Mouse (Mus musculus): ENCODE measurements around the gene Prpf40b. TPM values are rescaled to one million over a fixed set of nuclear protein-coding genes. Genes with fewer than 3 reads are reported as not detected.

Prpf40b gene
- total and polyA plus RNA-seq, 2 experiments from 2014 or later = 89.7 to 116 TPM

- H3K27me3 ChIP-seq (ENCODE audit: insufficient read depth, low read length) = no peaks in the 10 kb centered on the region
- no peaks in the 10 kb centered on the region for H3K9me3 ChIP-seq (ENCODE audit: low read length)
- H3K4me3 ChIP-seq (ENCODE audit: low read depth, low read length) = no peak overlapping the region
- H3K36me3 ChIP-seq (ENCODE audit: insufficient read depth) = peaks cover 87% of the 10 kb centered on the region
- 70% methylated on average over 3 of the region's 3 CpGs for WGBS
- no peak for DNase-seq
- TF ChIP-seq CTCF (IDR thresholded peaks at IDR 0.05; ENCODE audit: low read depth) = no peak
- no peak for ATAC-seq
- no peak overlapping the region for H3K9ac ChIP-seq
- no peak overlapping the region for H3K4me2 ChIP-seq (ENCODE audit: low read depth)
- no peak overlapping the region for H3K27ac ChIP-seq (ENCODE audit: low read depth, low read length)
- no peaks in the 10 kb centered on the region for H3K4me1 ChIP-seq (ENCODE audit: insufficient read depth)
Observed at GRCm38 (mm10) chr15:99319411-99319871, 24.6 kb downstream of the Prpf40b start.

- H3K9ac ChIP-seq = no peak overlapping the region
- ATAC-seq = no peak
- no peak overlapping the region for H3K4me3 ChIP-seq (ENCODE audit: low read depth, low read length)
- H3K9me3 ChIP-seq (ENCODE audit: low read length) = no peaks in the 10 kb centered on the region
- 77% methylated on average over 10 of the region's 10 CpGs for WGBS
- H3K4me2 ChIP-seq (ENCODE audit: low read depth) = no peak overlapping the region
- peaks cover 83% of the 10 kb centered on the region for H3K36me3 ChIP-seq (ENCODE audit: insufficient read depth)
- H3K4me1 ChIP-seq (ENCODE audit: insufficient read depth) = no peaks in the 10 kb centered on the region
- no peak overlapping the region for H3K27ac ChIP-seq (ENCODE audit: low read depth, low read length)
- DNase-seq = no peak
- no peaks in the 10 kb centered on the region for H3K27me3 ChIP-seq (ENCODE audit: insufficient read depth, low read length)
- TF ChIP-seq CTCF (IDR thresholded peaks at IDR 0.05; ENCODE audit: low read depth) = no peak
Observed at GRCm38 (mm10) chr15:99320168-99320674, 25.3 kb downstream of the Prpf40b start.

GRCm38 (mm10) chr15:99320978-99321377, 26.1 kb downstream of the Prpf40b start:
- Histone ChIP-seq H3K9ac (no peak overlapping the region), H3K9me3 (ENCODE audit: low read length) (no peaks in the 10 kb centered on the region), H3K36me3 (ENCODE audit: insufficient read depth) (peaks cover 75% of the 10 kb centered on the region), H3K4me3 (ENCODE audit: low read depth, low read length) (no peak overlapping the region), H3K27me3 (ENCODE audit: insufficient read depth, low read length) (no peaks in the 10 kb centered on the region), H3K4me1 (ENCODE audit: insufficient read depth) (no peaks in the 10 kb centered on the region), H3K27ac (ENCODE audit: low read depth, low read length) (no peak overlapping the region), H3K4me2 (ENCODE audit: low read depth) (no peak overlapping the region)
- no peak for DNase-seq
- ATAC-seq = no peak
- 86% methylated on average over 9 of the region's 9 CpGs for WGBS
- no peak for TF ChIP-seq CTCF (IDR thresholded peaks at IDR 0.05; ENCODE audit: low read depth)

- peaks cover 60% of the 10 kb centered on the region for H3K36me3 ChIP-seq (ENCODE audit: insufficient read depth)
- H3K9me3 ChIP-seq (ENCODE audit: low read length) = no peaks in the 10 kb centered on the region
- no peak overlapping the region for H3K4me2 ChIP-seq (ENCODE audit: low read depth)
- H3K9ac ChIP-seq = no peak overlapping the region
- ATAC-seq (no peak), DNase-seq (no peak)
- H3K27me3 ChIP-seq (ENCODE audit: insufficient read depth, low read length) = no peaks in the 10 kb centered on the region
- H3K27ac ChIP-seq (ENCODE audit: low read depth, low read length) = no peak overlapping the region
- WGBS = 84% methylated on average over 9 of the region's 9 CpGs
- TF ChIP-seq CTCF (IDR thresholded peaks at IDR 0.05; ENCODE audit: low read depth) = no peak
- H3K4me1 ChIP-seq (ENCODE audit: insufficient read depth) = no peaks in the 10 kb centered on the region
- H3K4me3 ChIP-seq (ENCODE audit: low read depth, low read length) = no peak overlapping the region
Observed at GRCm38 (mm10) chr15:99324151-99324550, 29.3 kb downstream of the Prpf40b start.

GRCm38 (mm10) chr15:99325598-99325997, 30.7 kb downstream of the Prpf40b start:
- H3K4me1 ChIP-seq (ENCODE audit: insufficient read depth) = no peaks in the 10 kb centered on the region
- WGBS = 94% methylated on average over 6 of the region's 6 CpGs
- H3K36me3 ChIP-seq (ENCODE audit: insufficient read depth) = peaks cover 46% of the 10 kb centered on the region

GRCm38 (mm10) chr15:99326407-99326806, 31.5 kb downstream of the Prpf40b start:
- 73% methylated on average over 2 of the region's 2 CpGs for WGBS
- no peak for TF ChIP-seq CTCF (IDR thresholded peaks at IDR 0.05; ENCODE audit: low read depth)
- DNase-seq = no peak

More at GRCm38 (mm10) chr15:99325598-99325997, 30.7 kb downstream of the Prpf40b start:
- ATAC-seq (no peak), DNase-seq (no peak)
- TF ChIP-seq CTCF (IDR thresholded peaks at IDR 0.05; ENCODE audit: low read depth) = no peak
- no peaks in the 10 kb centered on the region for H3K27me3 ChIP-seq (ENCODE audit: insufficient read depth, low read length)
- no peaks in the 10 kb centered on the region for H3K9me3 ChIP-seq (ENCODE audit: low read length)
- no peak overlapping the region for H3K4me2 ChIP-seq (ENCODE audit: low read depth)
- H3K27ac ChIP-seq (ENCODE audit: low read depth, low read length) = no peak overlapping the region
- no peak overlapping the region for H3K4me3 ChIP-seq (ENCODE audit: low read depth, low read length)
- H3K9ac ChIP-seq = no peak overlapping the region

GRCm38 (mm10) chr15:99326959-99327358, 32.1 kb downstream of the Prpf40b start:
- DNase-seq (no peak), ATAC-seq (no peak)
- Histone ChIP-seq H3K9ac (no peak overlapping the region), H3K4me1 (ENCODE audit: insufficient read depth) (no peaks in the 10 kb centered on the region), H3K27me3 (ENCODE audit: insufficient read depth, low read length) (no peaks in the 10 kb centered on the region), H3K4me3 (ENCODE audit: low read depth, low read length) (no peak overlapping the region), H3K36me3 (ENCODE audit: insufficient read depth) (peaks cover 36% of the 10 kb centered on the region), H3K4me2 (ENCODE audit: low read depth) (no peak overlapping the region), H3K9me3 (ENCODE audit: low read length) (no peaks in the 10 kb centered on the region), H3K27ac (ENCODE audit: low read depth, low read length) (no peak overlapping the region)
- TF ChIP-seq CTCF (IDR thresholded peaks at IDR 0.05; ENCODE audit: low read depth) = peak; percentile 61
- 90% methylated on average over 1 of the region's 1 CpGs for WGBS

More at GRCm38 (mm10) chr15:99326407-99326806, 31.5 kb downstream of the Prpf40b start:
- Histone ChIP-seq H3K4me2 (ENCODE audit: low read depth) (no peak overlapping the region), H3K9ac (no peak overlapping the region), H3K27ac (ENCODE audit: low read depth, low read length) (no peak overlapping the region), H3K4me3 (ENCODE audit: low read depth, low read length) (no peak overlapping the region), H3K4me1 (ENCODE audit: insufficient read depth) (no peaks in the 10 kb centered on the region), H3K36me3 (ENCODE audit: insufficient read depth) (peaks cover 38% of the 10 kb centered on the region), H3K9me3 (ENCODE audit: low read length) (no peaks in the 10 kb centered on the region), H3K27me3 (ENCODE audit: insufficient read depth, low read length) (no peaks in the 10 kb centered on the region)
- no peak for ATAC-seq
